Mouse (Mus musculus) CH12.LX (cell line): ENCODE measurements around the gene Mgat3. TPM values are rescaled to one million over a fixed set of nuclear protein-coding genes. Genes with fewer than 3 reads are reported as not detected.

Experiments used
- DNase-seq: peaks from one replicate; pipeline ENCODE4 v3.0.0-alpha.2; 2013; ENCODE audit errors: extremely low read depth
- H3K27ac ChIP-seq: 2 replicates; pipeline ENCODE4 v1.5.1; 2012; ENCODE audit warnings: low read depth, mild to moderate bottlenecking, control low read depth, moderate library complexity; ENCODE audit not compliant: insufficient read depth
- H3K27me3 ChIP-seq: replicated peaks from 2 replicates; pipeline ENCODE3; 2012; ENCODE audit warnings: inconsistent platforms
- H3K36me3 ChIP-seq, 2 experiments: replicated peaks in 1 of 2; 2 replicates each; pipeline versions ENCODE3 to v1.6.1; 2012; ENCODE audit warnings: inconsistent platforms in 1 of 2, low read length in 1 of 2, mild to moderate bottlenecking in 1 of 2, mixed read lengths in 1 of 2, moderate library complexity in 1 of 2; ENCODE audit not compliant: control insufficient read depth in 1 of 2, insufficient read depth in 1 of 2
- H3K4me1 ChIP-seq, 2 experiments: 2 replicates each; pipeline ENCODE4 v1.6.1; 2012; ENCODE audit warnings: inconsistent platforms in 1 of 2, moderate library complexity in 1 of 2; ENCODE audit not compliant: insufficient read depth in 2 of 2, control insufficient read depth in 1 of 2
- H3K4me2 ChIP-seq: 2 replicates; pipeline ENCODE4 v1.6.1; 2012; ENCODE audit warnings: low read depth, mild to moderate bottlenecking, control low read depth; ENCODE audit not compliant: poor library complexity, insufficient read depth, severe bottlenecking
- H3K4me3 ChIP-seq, 3 experiments: fragments of 150-350 bp in 1 of 3; sonication (generic) in 1 of 3; replicated peaks in 1 of 3; 2 replicates each; pipeline versions ENCODE3 to v1.5.1; 2011 to 2012; ENCODE audit warnings: low read depth in 2 of 3, low read length in 2 of 3, mild to moderate bottlenecking in 2 of 3, moderate library complexity in 2 of 3, control low read depth in 1 of 3, improper control_type of control experiment in 1 of 3, inconsistent platforms in 1 of 3, mixed read lengths in 1 of 3; ENCODE audit not compliant: poor library complexity in 1 of 3
- H3K79me2 ChIP-seq: replicated peaks from 2 replicates; pipeline ENCODE4 v1.6.1; 2012; ENCODE audit warnings: mild to moderate bottlenecking, moderate library complexity; ENCODE audit not compliant: control insufficient read depth, poor library complexity, insufficient read depth, severe bottlenecking; ENCODE audit errors: extremely low read depth
- H3K9ac ChIP-seq: 2 replicates; pipeline ENCODE4 v1.6.1; 2012; ENCODE audit warnings: low read depth, mild to moderate bottlenecking, control low read depth, moderate library complexity; ENCODE audit not compliant: insufficient read depth
- H3K9me3 ChIP-seq: replicated peaks from 2 replicates; pipeline ENCODE3; 2012; ENCODE audit warnings: low read length, inconsistent platforms, mixed read lengths
- BHLHE40 ChIP-seq: IDR thresholded peaks from 2 replicates; pipeline ENCODE4 v1.6.1; 2011; ENCODE audit warnings: mild to moderate bottlenecking, low read depth, low read length, improper control_type of control experiment
- CHD2 ChIP-seq: IDR thresholded peaks from 2 replicates; pipeline ENCODE4 v1.6.1; 2011; ENCODE audit warnings: low read length, improper control_type of control experiment
- E2F4 ChIP-seq: IDR thresholded peaks from 2 replicates; pipeline ENCODE4 v1.6.1; 2011; ENCODE audit warnings: low read depth, low read length, improper control_type of control experiment; ENCODE audit not compliant: insufficient replicate concordance
- ELF1 ChIP-seq: IDR thresholded peaks from 2 replicates; pipeline ENCODE4 v1.6.1; 2014; ENCODE audit warnings: low read depth, mild to moderate bottlenecking, inconsistent platforms, low read length, improper control_type of control experiment
- EP300 ChIP-seq: IDR thresholded peaks from 2 replicates; pipeline ENCODE4 v1.6.1; 2011; ENCODE audit warnings: low read length, improper control_type of control experiment
- GABPA ChIP-seq: IDR thresholded peaks from 2 replicates; pipeline ENCODE4 v1.6.1; 2012; ENCODE audit warnings: low read depth, low read length, improper control_type of control experiment, inconsistent platforms; ENCODE audit not compliant: insufficient replicate concordance
- IRF4 ChIP-seq: IDR thresholded peaks from 2 replicates; pipeline ENCODE4 v1.6.1; 2014; ENCODE audit warnings: low read depth, mild to moderate bottlenecking, inconsistent platforms, low read length, improper control_type of control experiment
- KAT2A ChIP-seq: IDR thresholded peaks from 2 replicates; pipeline ENCODE4 v1.6.1; 2012; ENCODE audit warnings: low read length, improper control_type of control experiment, inconsistent platforms; ENCODE audit not compliant: insufficient replicate concordance
- MAX ChIP-seq: IDR thresholded peaks from 2 replicates; pipeline ENCODE4 v1.6.1; 2011; ENCODE audit warnings: low read length, improper control_type of control experiment
- MYC ChIP-seq: IDR thresholded peaks from 2 replicates; pipeline ENCODE4 v1.6.1; 2011; ENCODE audit warnings: low read depth, mild to moderate bottlenecking, improper control_type of control experiment, low read length
- POLR2AphosphoS2 ChIP-seq: IDR thresholded peaks from 2 replicates; pipeline ENCODE4 v1.6.1; 2011; ENCODE audit warnings: low read depth, low read length, improper control_type of control experiment
- RAD21 ChIP-seq: IDR thresholded peaks from 2 replicates; pipeline ENCODE4 v1.6.1; 2011; ENCODE audit warnings: low read depth, mild to moderate bottlenecking, low read length, improper control_type of control experiment, moderate library complexity
- SMC3 ChIP-seq: IDR thresholded peaks from 2 replicates; pipeline ENCODE4 v1.6.1; 2011; ENCODE audit warnings: low read depth, low read length, improper control_type of control experiment
- TCF12 ChIP-seq: IDR thresholded peaks from 2 replicates; pipeline ENCODE4 v1.6.1; 2014; ENCODE audit warnings: low read depth, mild to moderate bottlenecking, inconsistent platforms, low read length, improper control_type of control experiment
- UBTF ChIP-seq: IDR thresholded peaks from 2 replicates; pipeline ENCODE4 v1.6.1; 2012; ENCODE audit warnings: low read depth, mild to moderate bottlenecking, inconsistent platforms, low read length, improper control_type of control experiment, moderate library complexity
- USF1 ChIP-seq: IDR thresholded peaks from 2 replicates; pipeline ENCODE4 v1.6.1; 2014; ENCODE audit warnings: low read depth, mild to moderate bottlenecking, inconsistent platforms, low read length, improper control_type of control experiment
- ZC3H11A ChIP-seq: IDR thresholded peaks from 2 replicates; pipeline ENCODE4 v1.6.1; 2012; ENCODE audit warnings: low read depth, mild to moderate bottlenecking, inconsistent platforms, low read length, improper control_type of control experiment
- ZMIZ1 ChIP-seq: IDR thresholded peaks from 2 replicates; pipeline ENCODE4 v1.6.1; 2012; ENCODE audit warnings: low read depth, mild to moderate bottlenecking, inconsistent platforms, low read length, improper control_type of control experiment
- ZNF384 ChIP-seq: IDR thresholded peaks from 2 replicates; pipeline ENCODE4 v1.6.1; 2012; ENCODE audit warnings: low read depth, low read length, improper control_type of control experiment, inconsistent platforms
- dilution Hi-C: fragments of 300-500 bp; cut with MboI; formaldehyde crosslinking; loops from 2 replicates; pipeline ENCODE4 v1.14.3; 2020; ENCODE audit warnings: low sequenced_read_pairs; ENCODE audit not compliant: extremely low pct_unique_long_range_greater_than_20kb, extremely low pct_ligation_motif_present
- in situ Hi-C: fragments of 300-500 bp; cut with MboI; formaldehyde crosslinking; loops from 3 replicates; pipeline ENCODE4 v1.14.3; 2019; ENCODE audit warnings: low sequenced_read_pairs, low pct_ligation_motif_present, low pct_unique_long_range_greater_than_20kb, mixed read lengths
- polyA plus RNA-seq: library from polyadenylated mRNA; unstranded; fragments of >175 nt; gene quantifications from 2 replicates; pipeline ENCODE4 v1.2.1, GENCODE M21; 2012; ENCODE audit warnings: low read depth; ENCODE audit not compliant: insufficient read length
- total RNA-seq, 2 experiments: library from RNA; depleted of rRNA; stranded (reverse); fragments of 300-350 nt in 1 of 2; fragments of >200 nt in 1 of 2; gene quantifications; 2 replicates each; pipeline ENCODE4 v1.2.3; 2012 to 2014

The Mgat3 gene
- total and polyA plus RNA-seq, 3 experiments, result 0.09 to 0.36 (median 0.21) TPM

GRCm38 (mm10) chr15:80135499-80135898 lies 38.0 kb upstream of the Mgat3 start:
- TF ChIP-seq ZNF384, result no peak
- TF ChIP-seq ZC3H11A, result no peak
- no peak for TF ChIP-seq RAD21
- TF ChIP-seq IRF4, result no peak
- TF ChIP-seq GABPA, result no peak
- no peak for TF ChIP-seq ELF1
- no peak for TF ChIP-seq UBTF
- in situ Hi-C loops, result no loop called here
- Histone ChIP-seq H3K9me3 (no peaks in the 10 kb centered on the region), H3K4me1 (peaks cover 6 to 54% of the 10 kb centered on the region in 2 experiments), H3K4me3 (no peak overlapping the region), H3K27ac (no peak overlapping the region), H3K9ac (no peak overlapping the region), H3K27me3 (no peaks in the 10 kb centered on the region), H3K4me2 (no peak overlapping the region), H3K79me2 (peaks cover 22% of the 10 kb centered on the region; the same call in 1 of the 2 replicates), H3K36me3 (peaks cover 3 to 47% of the 10 kb centered on the region in 2 experiments)
- no peak for DNase-seq
- dilution Hi-C loops, result no loop called here

GRCm38 (mm10) chr15:80136645-80137044 lies 36.9 kb upstream of the Mgat3 start:
- H3K79me2 ChIP-seq, result peaks cover 22% of the 10 kb centered on the region; the same call in 1 of the 2 replicates
- H3K9ac ChIP-seq, result no peak overlapping the region
- no peak for DNase-seq
- peaks cover 3% of the 10 kb centered on the region for H3K9me3 ChIP-seq
- peaks cover 10 to 59% of the 10 kb centered on the region in 2 experiments for H3K36me3 ChIP-seq
- dilution Hi-C loops (no loop called here), in situ Hi-C loops (no loop called here)
- no peak overlapping the region for H3K4me2 ChIP-seq
- H3K4me3 ChIP-seq, result no peak overlapping the region
- no peak overlapping the region for H3K27ac ChIP-seq
- H3K27me3 ChIP-seq, result no peaks in the 10 kb centered on the region
- TF ChIP-seq USF1 (no peak), POLR2AphosphoS2 (no peak), KAT2A (no peak), MYC (no peak), CHD2 (no peak), TCF12 (no peak), SMC3 (no peak), BHLHE40 (no peak), E2F4 (no peak), RAD21 (no peak), EP300 (no peak), MAX (no peak), ZMIZ1 (no peak)
- TF ChIP-seq, all 38 proteins: peak for 0
- H3K4me1 ChIP-seq, result peaks cover 6 to 54% of the 10 kb centered on the region in 2 experiments
